Mouse (Mus musculus) erythroblast, embryonic 14.5 days (primary cell): ENCODE results near the gene Tut7.

Source experiments
- GATA1 ChIP-seq: IDR thresholded peaks from 2 replicates; pipeline ENCODE4 v1.6.1; 2012; ENCODE audit warnings: low read length, inconsistent platforms, mixed read lengths
- TAL1 ChIP-seq: IDR thresholded peaks from 3 replicates; pipeline ENCODE4 v1.6.1; 2012; ENCODE audit warnings: low read length, inconsistent platforms, mixed read lengths

- no peak for TF ChIP-seq TAL1
- TF ChIP-seq GATA1 = no peak
Measured at GRCm38 (mm10) chr13:59834786-59835452, 12.0 kb upstream of the Tut7 start.
